8 mouse cellular contexts compared by ENCODE assay signal in the genomic region with DNA sequence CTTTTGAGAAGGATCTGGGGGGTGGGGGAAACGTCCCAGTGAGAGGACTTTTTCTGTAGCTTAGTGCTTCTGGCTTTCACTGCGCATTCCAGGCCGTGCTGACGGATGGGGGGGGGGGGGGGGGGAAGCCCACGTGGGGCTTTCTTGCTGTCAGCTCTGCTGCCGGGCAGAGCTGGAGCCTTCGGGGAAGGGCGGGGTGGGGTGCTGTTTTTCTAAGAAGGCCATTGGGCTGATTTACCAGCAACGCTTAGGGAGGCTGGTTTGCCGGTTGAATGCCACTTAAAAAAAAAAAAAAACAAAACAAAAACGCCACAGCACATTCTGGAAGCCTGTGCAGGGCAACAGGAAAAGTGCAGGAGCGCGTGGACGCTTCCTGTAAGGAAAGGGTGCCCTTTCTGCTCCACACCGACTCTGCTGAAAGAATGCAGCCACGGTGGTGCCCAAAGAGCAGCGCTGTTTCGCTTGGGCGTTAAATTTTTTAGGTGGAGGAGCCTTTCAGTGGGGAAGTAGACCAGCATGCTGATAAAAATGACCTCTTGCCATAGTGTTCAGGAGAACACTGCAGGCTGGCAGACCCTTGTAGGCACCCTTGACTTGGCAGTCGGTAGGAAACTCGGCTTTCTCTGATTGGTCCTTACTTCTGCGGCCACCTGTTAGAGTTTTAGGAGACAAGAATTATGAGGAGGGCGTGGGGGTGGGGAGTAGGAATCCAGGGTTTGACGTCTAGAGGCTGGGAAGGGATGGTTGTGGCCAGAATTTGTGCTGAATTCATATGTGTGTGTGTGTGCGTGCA. TPM values are rescaled to one million over a fixed set of nuclear protein-coding genes. Genes with fewer than 3 reads are reported as not detected.
DNase-seq lines count a peak whose midpoint lies in the region; ATAC-seq and TF ChIP-seq lines count a peak whose summit lies in the region.

No protein-coding gene starts in this region.

- H3K4me2 ChIP-seq in heart, embryonic 11.5 days, result peak overlapping the region; percentile 97

- H3K9ac ChIP-seq in heart, embryonic 11.5 days (ENCODE audit: low read depth, low read length), result peak overlapping the region; percentile 75

- ATAC-seq in heart, embryonic 11.5 days (replicated peaks; ENCODE audit: insufficient number of reproducible peaks, low FRiP score, low TSS enrichment), result peak; percentile 55
- 0 out of 2 replicates have a peak, but pooled peaks have one; percentile 0 for ATAC-seq in megakaryocyte progenitor cell, adult 5-6 weeks (replicated peaks; ENCODE audit: poor library complexity)

- H3K4me1 ChIP-seq in bone marrow macrophage, adult 2 months (ENCODE audit: control insufficient read depth, insufficient read depth, low read length), result peaks cover 21% of the 10 kb centered on the region
- peaks cover 53% of the 10 kb centered on the region for H3K4me1 ChIP-seq in heart, embryonic 11.5 days (ENCODE audit: control insufficient read depth, insufficient read depth, low read length)

- no peak for TF ChIP-seq POLR2A in bone marrow macrophage, adult 2 months (IDR thresholded peaks at IDR 0.05; ENCODE audit: borderline replicate concordance, low read depth, low read length)

- H3K27me3 ChIP-seq in heart, embryonic 11.5 days (ENCODE audit: control insufficient read depth, insufficient read depth, low read length), result no peaks in the 10 kb centered on the region

- H3K36me3 ChIP-seq in heart, embryonic 11.5 days (ENCODE audit: control insufficient read depth, insufficient read depth, low read length), result no peaks in the 10 kb centered on the region

- H3K4me3 ChIP-seq in bone marrow macrophage, adult 2 months (ENCODE audit: insufficient read depth, low read length), result peak overlapping the region; percentile 60
- H3K4me3 ChIP-seq in heart, embryonic 11.5 days (ENCODE audit: low read depth, low read length), result peak overlapping the region; percentile 88

- WGBS in heart, embryonic 11.5 days (ENCODE audit: insufficient replicate concordance), result 4% methylated on average over 23 of the region's 25 CpGs

- peak; percentile 55 for DNase-seq in gastrocnemius, adult 18-20 months (ENCODE audit: low spot score)
- DNase-seq in gastrocnemius, postnatal 10 days, result no peak
- peak; percentile 85 for DNase-seq in kidney, postnatal 14 days
- no peak for DNase-seq in frontal cortex, postnatal 25 days (ENCODE audit: low spot score in 2 of 2)
- no peak for DNase-seq in right cerebral cortex, adult 18-20 months

- no peak for TF ChIP-seq CTCF in bone marrow macrophage, adult 2 months (IDR thresholded peaks at IDR 0.05; ENCODE audit: low read depth, low read length)

- peak overlapping the region; percentile 52 for H3K27ac ChIP-seq in bone marrow macrophage, adult 2 months (ENCODE audit: insufficient read depth, low read depth, low read length)
- H3K27ac ChIP-seq in heart, embryonic 11.5 days (ENCODE audit: low read depth, low read length), result peak overlapping the region; percentile 95

- no peaks in the 10 kb centered on the region for H3K9me3 ChIP-seq in heart, embryonic 11.5 days (replicated peaks; ENCODE audit: control insufficient read depth, low read length)

RNA-seq across cellular contexts. Expression of gene Gadd45g, which starts 3.0 kb away (rescaled TPM):
- total RNA-seq in gastrocnemius, adult 18-20 months (2021), result 100 to 1,000 TPM in 1 of 2 experiments, 10 to 100 TPM in 1; 43.0 to 114 TPM
- 10 to 100 TPM in 1 of 2 experiments, 1 to 10 TPM in 1; 8.5 to 33.5 TPM for total RNA-seq in gastrocnemius, postnatal 10 days (2021)
- polyA plus RNA-seq in bone marrow macrophage, adult 2 months (2012; ENCODE audit: insufficient read depth, insufficient read length, missing spikeins), result 5.1 and 5.5 TPM in 2 replicates
- 45.3 and 48.9 TPM in 2 replicates for polyA plus RNA-seq in heart, embryonic 11.5 days (2014; fragmentation: Nextera tagmentation; extraction: Ambion mirVana)
- 1.8 and 2.6 TPM in 2 replicates for total RNA-seq in megakaryocyte progenitor cell, adult 5-6 weeks (2015)
- total RNA-seq in megakaryocyte progenitor cell, adult 5-6 weeks (2017), result 2.5 and 2.6 TPM in 2 replicates

RNA-seq across cellular contexts. Expression of gene Sema4d, which starts 55.9 kb away (rescaled TPM):
- 100 to 1,000 TPM; 118 to 125 TPM for total RNA-seq in gastrocnemius, adult 18-20 months (2021)
- total RNA-seq in gastrocnemius, postnatal 10 days (2021), result 100 to 1,000 TPM; 125 to 130 TPM
- polyA plus RNA-seq in bone marrow macrophage, adult 2 months (2012; ENCODE audit: insufficient read depth, insufficient read length, missing spikeins), result 181 and 193 TPM in 2 replicates
- polyA plus RNA-seq in heart, embryonic 11.5 days (2014; fragmentation: Nextera tagmentation; extraction: Ambion mirVana), result 11.0 and 13.7 TPM in 2 replicates
- 25.4 and 27.1 TPM in 2 replicates for total RNA-seq in megakaryocyte progenitor cell, adult 5-6 weeks (2015)
- total RNA-seq in megakaryocyte progenitor cell, adult 5-6 weeks (2017), result 8.6 and 10.7 TPM in 2 replicates

Comparison
In these comparisons a context has a peak if more than half of its experiments do, and no peak if none do; other contexts are left out.
1. DNase-seq: peak in gastrocnemius, adult 18-20 months (single experiment) and kidney, postnatal 14 days (single experiment); none in gastrocnemius, postnatal 10 days (single experiment), frontal cortex, postnatal 25 days (0 of 2) and right cerebral cortex, adult 18-20 months (single experiment).
2. RNA of gene Sema4d, which starts 55.9 kb away (total RNA-seq): 125 to 130 TPM in gastrocnemius, postnatal 10 days and 118 to 125 TPM in gastrocnemius, adult 18-20 months; 8.6 to 27.1 TPM in megakaryocyte progenitor cell, adult 5-6 weeks; every median in the first group is over 4 times any median in the second.